Mouse (Mus musculus): ENCODE data around the gene Ccdc177. TPM values are rescaled to one million over a fixed set of nuclear protein-coding genes. Genes with fewer than 3 reads are reported as not detected.

The Ccdc177 gene
- total and polyA plus RNA-seq, 3 experiments, result not detected

DNA sequence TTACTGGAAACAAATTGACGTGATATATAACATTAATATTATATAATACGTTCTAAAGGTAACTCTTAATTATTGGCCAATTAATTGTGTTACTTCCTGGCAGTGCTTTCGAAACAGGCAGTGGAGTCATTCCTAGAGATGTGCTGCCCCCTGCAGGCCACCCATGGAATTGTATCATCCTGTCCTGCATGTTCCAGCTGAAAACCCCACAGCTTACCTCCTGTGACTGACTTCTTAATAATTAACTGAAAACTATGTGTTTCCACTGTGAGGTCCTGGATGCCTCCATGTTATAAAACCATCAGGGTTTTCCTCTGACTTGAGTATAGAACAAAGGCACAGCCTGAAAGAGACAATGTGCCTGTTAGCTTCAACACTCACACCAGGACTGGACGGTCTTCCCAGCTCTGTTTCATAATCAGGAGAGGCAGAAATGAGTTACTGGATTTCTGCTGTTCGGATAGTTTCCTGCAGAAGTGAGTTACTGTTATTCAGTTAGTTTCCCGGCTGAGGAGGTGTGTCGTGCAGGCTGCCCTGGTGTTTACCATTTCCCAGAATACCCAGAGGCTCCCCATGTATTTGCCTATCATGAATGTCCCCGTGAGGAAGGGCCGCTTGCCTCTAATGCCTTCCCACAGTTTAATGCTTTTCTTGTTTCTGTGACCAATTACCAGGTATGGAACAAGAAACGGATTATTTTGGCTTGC, 35.5 kb downstream of the Ccdc177 start:
- H3K36me3 ChIP-seq (ENCODE audit: control insufficient read depth in 1 of 2, insufficient read depth in 2 of 2, low read length in 2 of 2), result no peaks in the 10 kb centered on the region
- H3K79me2 ChIP-seq (ENCODE audit: control insufficient read depth, insufficient read depth, low read length, poor library complexity), result no peaks in the 10 kb centered on the region
- H3K4me3 ChIP-seq (ENCODE audit: control insufficient read depth in 1 of 2, insufficient read depth in 1 of 2, low read depth in 2 of 2, low read length in 2 of 2), result peak overlapping the region; percentile 30 to 32; a peak in 3 of 4 replicates
- peak; percentile 84 for DNase-seq (ENCODE audit: low read depth, low spot score)
- no peaks in the 10 kb centered on the region for H3K27me3 ChIP-seq (ENCODE audit: control insufficient read depth in 1 of 2, insufficient read depth in 2 of 2, low read length in 2 of 2)
- H3K27ac ChIP-seq (ENCODE audit: control insufficient read depth, low read depth, low read length), result no peak overlapping the region
- H3K9ac ChIP-seq (ENCODE audit: control insufficient read depth, low read depth, low read length, poor library complexity, severe bottlenecking), result peak overlapping the region; percentile 32
- H3K9me3 ChIP-seq (replicated peaks; ENCODE audit: insufficient read depth, low read length), result no peaks in the 10 kb centered on the region
- H3K4me1 ChIP-seq (ENCODE audit: control insufficient read depth in 1 of 2, insufficient read depth in 2 of 2, low read length in 2 of 2), result no peaks in the 10 kb centered on the region
- TF ChIP-seq CTCF (IDR thresholded peaks at IDR 0.05 in 2 of 3, conservative IDR thresholded peaks at IDR 0.05 in 1 of 3; ENCODE audit: control insufficient read depth in 1 of 3, insufficient read depth in 1 of 3, low read depth in 2 of 3, low read length in 3 of 3, poor library complexity in 1 of 3, severe bottlenecking in 1 of 3) (peak; percentile 86 to 95 (median 92)), UBTF (IDR thresholded peaks at IDR 0.05; ENCODE audit: borderline replicate concordance, insufficient read depth, low read depth, low read length) (no peak), ZKSCAN1 (IDR thresholded peaks at IDR 0.05; ENCODE audit: low read depth, low read length) (no peak), BHLHE40 (IDR thresholded peaks at IDR 0.05; ENCODE audit: borderline replicate concordance, low read depth, low read length) (peak; percentile 59; the same call in 1 of the 2 replicates), ZC3H11A (IDR thresholded peaks at IDR 0.05; ENCODE audit: low read depth, low read length) (peak; percentile 77), MAX (IDR thresholded peaks at IDR 0.05; ENCODE audit: low read length) (0 out of 2 replicates have a peak, but pooled peaks have one; percentile 29), SIN3A (IDR thresholded peaks at IDR 0.05; ENCODE audit: low read length) (peak; percentile 44; the same call in 1 of the 2 replicates), SMC3 (IDR thresholded peaks at IDR 0.05; ENCODE audit: low read depth, low read length) (peak; percentile 76), CHD1 (IDR thresholded peaks at IDR 0.05; ENCODE audit: low read depth, low read length) (no peak), ELF1 (IDR thresholded peaks at IDR 0.05; ENCODE audit: low read depth, low read length) (peak; percentile 64), TBP (IDR thresholded peaks at IDR 0.05; ENCODE audit: low read depth, low read length) (no peak), USF1 (IDR thresholded peaks at IDR 0.05; ENCODE audit: low read depth, low read length) (no peak), MXI1 (IDR thresholded peaks at IDR 0.05; ENCODE audit: low read depth, low read length) (peak; percentile 41), GABPA (IDR thresholded peaks at IDR 0.05; ENCODE audit: low read depth, low read length) (no peak), NELFE (IDR thresholded peaks at IDR 0.05; ENCODE audit: low read depth, low read length) (no peak), POLR2AphosphoS5 (IDR thresholded peaks at IDR 0.05; ENCODE audit: borderline replicate concordance, low read depth, low read length) (no peak), NRF1 (IDR thresholded peaks at IDR 0.05; ENCODE audit: insufficient read depth, low read depth, low read length, poor library complexity, severe bottlenecking) (no peak), RAD21 (IDR thresholded peaks at IDR 0.05; ENCODE audit: low read depth, low read length) (peak; percentile 97), RCOR1 (IDR thresholded peaks at IDR 0.05; ENCODE audit: low read depth, low read length) (no peak)

DNA sequence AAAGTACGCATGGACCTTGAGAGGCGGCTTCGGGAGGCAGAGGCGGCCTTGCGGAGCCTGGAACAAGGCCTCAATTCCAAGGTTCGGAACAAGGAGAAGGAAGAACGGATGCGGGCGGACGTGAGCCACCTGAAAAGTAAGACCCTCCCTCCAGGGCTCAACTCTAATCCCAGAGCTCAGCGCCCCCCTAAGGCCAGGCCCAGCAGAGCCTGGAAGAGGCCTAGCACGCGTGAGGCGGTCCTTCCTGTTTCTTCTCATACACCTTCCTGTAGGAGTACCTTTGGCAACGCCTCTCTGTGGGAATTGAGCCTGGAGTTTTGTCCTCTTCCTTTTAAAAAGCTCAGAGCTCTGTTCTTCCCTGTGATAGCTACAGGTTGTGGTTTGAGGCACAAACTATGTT, 39.0 kb downstream of the Ccdc177 start:
- DNase-seq (ENCODE audit: low read depth, low spot score), result no peak

More for the DNA sequence above, 39.0 kb downstream of the Ccdc177 start:
- no peak overlapping the region for H3K27ac ChIP-seq (ENCODE audit: control insufficient read depth, low read depth, low read length)
- TF ChIP-seq CTCF (IDR thresholded peaks at IDR 0.05 in 2 of 3, conservative IDR thresholded peaks at IDR 0.05 in 1 of 3; ENCODE audit: control insufficient read depth in 1 of 3, insufficient read depth in 1 of 3, low read depth in 2 of 3, low read length in 3 of 3, poor library complexity in 1 of 3, severe bottlenecking in 1 of 3) (peak in 1 of 3 experiments; percentile 18; a peak in 1 of 6 replicates), RCOR1 (IDR thresholded peaks at IDR 0.05; ENCODE audit: low read depth, low read length) (no peak)
- H3K79me2 ChIP-seq (ENCODE audit: control insufficient read depth, insufficient read depth, low read length, poor library complexity), result no peaks in the 10 kb centered on the region
- peaks cover 0 to 7% of the 10 kb centered on the region in 2 experiments; a peak in 2 of 4 replicates for H3K36me3 ChIP-seq (ENCODE audit: control insufficient read depth in 1 of 2, insufficient read depth in 2 of 2, low read length in 2 of 2)
- no peak overlapping the region for H3K4me3 ChIP-seq (ENCODE audit: control insufficient read depth in 1 of 2, insufficient read depth in 1 of 2, low read depth in 2 of 2, low read length in 2 of 2)
- H3K27me3 ChIP-seq (ENCODE audit: control insufficient read depth in 1 of 2, insufficient read depth in 2 of 2, low read length in 2 of 2), result no peaks in the 10 kb centered on the region
- H3K9me3 ChIP-seq (replicated peaks; ENCODE audit: insufficient read depth, low read length), result no peaks in the 10 kb centered on the region
- no peak overlapping the region for H3K9ac ChIP-seq (ENCODE audit: control insufficient read depth, low read depth, low read length, poor library complexity, severe bottlenecking)
- H3K4me1 ChIP-seq (ENCODE audit: control insufficient read depth in 1 of 2, insufficient read depth in 2 of 2, low read length in 2 of 2), result peaks cover 7 to 16% of the 10 kb centered on the region in 2 experiments; a peak in 3 of 4 replicates
